Mouse (Mus musculus) urinary bladder, postnatal 36 days (tissue): ENCODE results near the gene Arih2.

Experiments used
- DNase-seq, 2 experiments: peaks; one replicate each; pipeline ENCODE4 v3.0.0; 2022; ENCODE audit warnings: low spot score in 2 of 2, mixed read lengths in 1 of 2

The Arih2 gene

GRCm38 (mm10) chr9:108564131-108564530 lies 85.1 kb downstream of the Arih2 start:
- no peak for DNase-seq

GRCm38 (mm10) chr9:108563671-108564070 lies 85.5 kb downstream of the Arih2 start:
- no peak for DNase-seq

GRCm38 (mm10) chr9:108560227-108560841 lies 88.9 kb downstream of the Arih2 start, which contains the start of gene Impdh2:
Impdh2 (plus strand) TSS chr9:108560286.
- DNase-seq: peak; percentile 93 to 96

GRCm38 (mm10) chr9:108559169-108559568 lies 90.0 kb downstream of the Arih2 start:
- no peak for DNase-seq
